Mouse (Mus musculus): Measurements from ENCODE around the gene Pgpep1l. TPM values are rescaled to one million over a fixed set of nuclear protein-coding genes. Genes with fewer than 3 reads are reported as not detected.
"Not testable (repeated sequence)": the region's sequence is repeated elsewhere in the genome, so short reads cannot be mapped to it uniquely, and the experiment has no call there.

Pgpep1l gene
- total RNA-seq, 4 experiments from 2014 or later = 2.7 to 5.4 (median 3.6) TPM

DNA sequence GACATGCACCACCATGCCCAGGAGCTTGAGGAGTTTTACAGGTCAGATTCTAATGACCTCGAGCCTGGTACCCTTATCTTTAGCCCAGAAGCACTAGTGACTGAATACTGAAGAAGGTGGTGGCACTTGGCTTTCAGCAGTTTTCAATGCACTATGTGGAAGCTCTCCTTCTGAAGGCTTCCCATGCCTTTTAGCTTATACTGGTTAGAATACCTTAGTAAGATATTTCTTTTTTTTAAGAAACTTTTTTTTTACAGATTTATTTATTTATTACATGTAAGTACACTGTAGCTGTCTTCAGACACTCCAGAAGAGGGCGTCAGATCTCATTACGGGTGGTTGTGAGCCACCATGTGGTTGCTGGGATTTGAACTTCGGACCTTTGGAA is 19.1 kb upstream of the Pgpep1l start:
- DNase-seq (ENCODE audit: low spot score in 2 of 2) = not testable (repeated sequence)

DNA sequence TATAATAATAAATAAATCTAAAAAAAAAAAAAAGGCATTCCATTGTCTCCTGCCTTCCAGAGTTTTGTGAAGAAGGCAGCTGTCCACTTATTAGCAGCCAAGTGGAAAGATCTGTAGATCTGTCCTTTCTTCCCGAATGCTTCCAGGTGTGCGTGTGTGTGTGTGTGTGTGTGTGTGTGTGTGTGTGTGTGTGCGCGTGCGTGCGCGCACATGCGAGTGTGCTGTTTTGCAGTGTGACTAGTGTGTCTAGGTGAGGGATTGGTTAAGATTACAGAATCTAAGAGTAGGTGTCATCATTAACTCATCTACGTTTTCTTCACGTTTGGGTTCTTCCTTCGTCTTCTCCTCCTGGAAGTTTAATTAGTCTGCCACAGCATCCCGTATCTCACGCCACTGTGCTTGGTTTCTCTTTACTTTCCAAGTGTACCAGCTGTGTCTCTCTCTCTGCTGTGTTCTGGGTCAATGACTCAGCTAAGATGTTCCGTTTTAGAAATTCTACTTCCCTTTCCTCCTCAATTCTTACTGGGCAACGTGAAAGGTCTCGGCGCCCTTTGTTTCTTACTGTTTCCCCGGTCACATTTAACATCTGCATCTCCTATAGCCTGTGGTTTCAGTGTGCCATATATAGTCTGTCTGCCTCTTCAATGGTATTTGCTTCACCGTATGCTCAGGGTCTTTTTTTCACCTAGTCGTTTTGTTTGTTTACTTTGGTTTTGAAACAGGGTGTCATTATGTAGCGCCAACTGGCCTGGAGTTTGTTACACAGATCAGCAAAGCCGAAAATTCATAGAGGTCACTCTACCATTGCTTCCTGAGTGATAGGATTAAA is 18.5 kb upstream of the Pgpep1l start:
- DNase-seq (ENCODE audit: low spot score in 2 of 2) = no peak

DNA sequence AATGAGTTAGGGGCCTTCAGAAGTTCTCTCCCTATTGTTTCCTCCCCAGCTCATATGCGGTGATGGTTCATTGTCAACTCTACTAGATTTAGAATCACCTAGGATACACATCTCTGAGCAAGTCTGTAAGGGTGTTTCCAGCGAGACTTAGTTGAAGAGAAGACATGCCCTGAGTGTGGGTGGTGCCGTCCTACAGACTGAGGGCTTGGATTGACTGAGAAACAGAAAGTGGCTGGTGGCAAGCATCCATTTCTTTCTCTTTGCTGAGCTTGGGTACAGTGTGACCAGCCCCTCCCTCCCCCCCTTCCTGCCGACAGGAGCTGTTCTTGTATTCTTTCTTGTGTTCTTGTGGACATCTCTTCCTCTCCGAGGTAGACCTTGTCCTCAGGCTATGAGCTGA is 17.3 kb upstream of the Pgpep1l start:
- no peak for DNase-seq (ENCODE audit: low spot score in 2 of 2)

DNA sequence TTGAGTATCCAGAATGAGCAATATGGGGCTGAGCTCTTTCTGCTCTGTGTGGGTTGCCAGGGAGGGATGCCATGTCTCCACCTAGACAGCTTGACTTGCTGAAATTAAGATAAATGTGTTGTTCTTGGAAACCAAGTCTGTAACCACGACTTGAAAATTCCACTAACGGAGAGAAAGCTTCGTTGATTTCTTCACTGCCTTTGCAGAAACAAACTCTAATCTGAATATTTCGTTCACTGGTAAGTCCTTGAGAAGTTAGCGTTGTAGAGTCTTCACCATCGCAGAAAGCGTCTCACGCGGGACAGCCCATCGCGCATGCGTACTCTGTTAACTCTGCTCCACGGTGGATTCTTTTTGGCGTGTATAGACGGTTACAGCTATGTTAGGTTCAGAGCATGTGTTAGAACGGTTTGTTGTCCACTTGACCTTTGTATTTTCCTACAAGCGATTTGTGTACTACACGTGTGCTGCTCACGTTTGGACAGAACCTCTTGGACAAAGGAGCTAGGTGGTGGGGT is 16.4 kb upstream of the Pgpep1l start:
- DNase-seq (ENCODE audit: low spot score in 2 of 2) = no peak

DNA sequence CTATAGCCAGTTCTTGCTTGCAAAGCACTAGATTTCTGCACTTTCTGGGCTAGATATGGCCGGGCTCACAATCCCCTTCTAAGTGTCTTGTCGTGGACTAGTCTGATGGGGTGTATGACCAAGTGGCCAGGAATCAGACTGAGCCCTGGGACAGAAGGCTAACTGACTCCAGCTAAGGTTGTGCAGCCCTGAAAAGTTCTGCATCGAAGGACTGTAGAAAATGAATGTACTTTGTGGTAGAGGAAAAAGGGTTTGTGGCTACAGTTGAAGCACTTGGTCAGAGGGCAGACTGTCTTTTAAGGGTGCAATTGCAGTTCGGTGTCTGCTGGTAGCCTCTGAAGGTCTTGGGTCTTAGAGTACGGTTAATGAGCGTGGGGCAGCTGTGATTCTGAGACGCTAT is 15.4 kb upstream of the Pgpep1l start:
- no peak for DNase-seq (ENCODE audit: low spot score in 2 of 2)

DNA sequence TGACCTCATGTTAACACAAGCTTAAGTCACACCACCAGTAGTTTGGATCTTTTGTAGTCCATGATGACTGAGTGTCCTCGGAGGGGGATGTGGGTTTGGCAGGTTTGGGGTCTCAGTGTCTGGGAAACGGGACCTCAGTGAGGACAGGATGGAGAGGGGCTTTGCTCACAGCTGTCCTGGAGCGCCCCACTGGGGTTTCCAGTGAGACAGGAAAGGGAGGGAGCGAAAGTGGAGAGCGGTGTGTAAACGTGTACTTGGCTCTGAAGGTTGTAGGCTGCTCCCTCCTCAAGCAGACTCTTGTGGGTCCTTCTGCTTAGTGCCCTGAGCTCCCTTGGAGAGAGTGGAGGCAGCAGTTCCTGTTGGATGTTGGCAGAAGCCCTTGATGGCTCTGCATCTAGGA is 14.9 kb upstream of the Pgpep1l start:
- no peak for DNase-seq (ENCODE audit: low spot score in 2 of 2)

DNA sequence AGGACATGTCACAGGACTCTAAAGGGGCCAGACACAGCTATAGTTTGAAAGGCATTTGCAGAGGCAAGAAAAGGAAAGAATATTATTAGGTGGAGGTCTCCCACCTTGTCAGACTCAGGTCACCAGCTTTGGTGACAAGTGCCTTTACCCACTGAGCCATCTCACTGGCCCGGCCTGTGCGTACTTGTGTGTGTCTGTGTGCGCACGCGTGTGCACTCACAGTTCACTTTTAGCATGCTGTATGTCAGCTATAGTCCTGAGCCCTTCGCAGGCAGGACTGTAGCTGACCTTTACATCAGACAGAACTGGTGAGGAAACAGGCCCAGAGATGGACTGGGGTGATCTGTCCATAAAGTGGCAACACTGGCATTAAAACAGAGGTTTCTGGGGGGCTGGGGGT is 14.4 kb upstream of the Pgpep1l start:
- DNase-seq (ENCODE audit: low spot score in 2 of 2) = no peak

DNA sequence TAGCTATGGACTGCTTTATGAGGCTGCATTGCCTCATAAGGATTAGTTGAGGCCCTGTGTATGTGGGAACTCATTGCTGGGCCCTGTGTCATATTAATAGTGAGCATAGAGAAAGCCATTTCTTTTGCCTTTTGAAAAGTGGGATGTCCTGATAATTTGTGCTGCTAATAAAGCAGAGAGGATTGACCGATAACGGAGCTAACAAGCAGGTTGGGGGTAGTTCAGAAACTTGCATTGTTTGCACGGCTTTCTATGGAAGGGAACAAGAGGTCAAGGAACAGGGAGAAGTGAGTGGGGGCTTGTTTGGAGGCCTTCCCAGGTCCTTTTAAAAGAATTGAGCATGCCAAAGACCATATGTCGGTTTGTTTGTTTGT is 13.9 kb upstream of the Pgpep1l start:
- no peak for DNase-seq (ENCODE audit: low spot score in 2 of 2)

DNA sequence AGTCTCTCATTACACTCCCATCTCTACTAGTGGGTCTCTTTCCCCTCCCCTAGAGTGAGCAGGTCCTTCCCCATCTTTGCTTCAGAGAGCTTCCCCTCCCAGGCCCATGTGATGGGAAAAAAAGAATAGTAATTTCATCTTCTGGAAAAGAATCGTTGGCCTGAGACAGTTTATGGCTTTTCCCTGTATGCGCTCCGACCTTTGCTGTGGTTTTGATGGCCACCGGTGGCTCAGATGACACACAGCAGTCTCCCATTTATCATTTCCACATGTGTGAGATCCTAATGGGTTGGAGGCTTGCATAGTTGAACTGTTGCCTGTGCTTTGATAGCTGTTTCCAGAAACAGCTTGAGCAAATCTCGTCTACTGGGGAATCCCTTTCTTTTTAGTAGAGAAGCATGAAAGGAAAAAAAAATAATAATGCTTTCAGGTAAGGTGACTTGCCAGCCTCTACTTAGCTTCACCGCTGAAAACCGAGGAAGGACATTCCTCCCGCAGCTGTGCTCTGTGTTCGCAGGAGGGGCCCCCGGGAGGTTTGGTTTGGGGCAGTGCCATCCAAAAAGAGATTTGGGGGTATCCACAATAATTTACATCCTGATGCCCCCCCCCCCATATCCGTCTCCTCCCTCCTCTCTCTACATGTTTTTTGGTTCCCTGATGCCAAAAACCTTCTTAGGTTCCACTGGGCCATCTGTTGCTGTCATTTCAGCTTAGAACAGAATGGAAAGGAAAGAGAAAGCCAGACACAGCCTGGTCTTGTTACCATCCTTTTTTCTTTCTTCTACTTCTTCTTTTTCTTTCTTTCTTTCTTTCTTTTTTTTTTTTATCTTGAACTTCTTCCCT is 13.2 kb upstream of the Pgpep1l start:
- DNase-seq (ENCODE audit: low spot score in 2 of 2) = no peak

DNA sequence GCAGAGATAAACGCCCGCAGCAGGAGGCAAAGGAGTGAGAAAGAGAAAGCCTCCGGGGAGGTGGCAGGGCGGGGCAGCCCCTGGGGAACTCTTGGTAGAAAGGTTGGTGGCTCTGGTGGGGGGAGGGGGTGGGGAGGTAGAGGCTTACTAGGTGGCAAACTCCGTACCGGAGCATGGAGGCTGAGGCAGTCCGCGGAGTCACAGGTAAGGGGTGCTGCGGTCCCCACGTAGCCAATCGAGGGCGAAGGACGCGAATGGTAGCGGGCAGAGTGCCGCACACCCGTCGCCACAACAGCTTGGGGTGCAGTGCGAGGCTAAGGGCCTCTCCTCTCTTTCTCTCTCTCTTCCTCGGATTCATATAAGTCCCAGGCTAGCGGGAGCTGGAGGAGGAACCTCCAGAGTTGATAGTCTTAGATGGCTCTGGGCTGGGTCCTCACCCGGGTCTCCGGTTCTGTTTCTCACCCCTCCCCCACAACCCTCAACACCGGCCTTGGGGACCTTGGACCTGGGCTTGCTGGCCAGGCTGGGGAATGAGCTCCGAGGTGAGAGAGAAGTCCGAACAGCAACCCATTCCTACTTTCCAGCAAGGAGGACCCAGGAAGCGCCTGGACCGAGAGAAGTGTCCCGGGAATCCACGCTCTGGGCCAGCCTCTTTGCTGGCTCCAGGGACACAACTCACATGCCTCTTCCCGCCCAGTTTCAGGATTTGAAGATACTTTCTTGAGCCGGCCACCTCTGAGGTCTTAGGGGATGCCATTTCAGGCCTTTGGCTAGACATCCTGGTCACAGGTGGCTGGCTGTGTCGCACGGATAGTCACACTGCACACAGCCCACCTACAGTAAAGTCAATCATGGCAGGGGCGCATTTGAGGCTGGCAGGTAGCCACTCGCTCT is 12.1 kb upstream of the Pgpep1l start:
- DNase-seq (ENCODE audit: low spot score in 2 of 2) = no peak

DNA sequence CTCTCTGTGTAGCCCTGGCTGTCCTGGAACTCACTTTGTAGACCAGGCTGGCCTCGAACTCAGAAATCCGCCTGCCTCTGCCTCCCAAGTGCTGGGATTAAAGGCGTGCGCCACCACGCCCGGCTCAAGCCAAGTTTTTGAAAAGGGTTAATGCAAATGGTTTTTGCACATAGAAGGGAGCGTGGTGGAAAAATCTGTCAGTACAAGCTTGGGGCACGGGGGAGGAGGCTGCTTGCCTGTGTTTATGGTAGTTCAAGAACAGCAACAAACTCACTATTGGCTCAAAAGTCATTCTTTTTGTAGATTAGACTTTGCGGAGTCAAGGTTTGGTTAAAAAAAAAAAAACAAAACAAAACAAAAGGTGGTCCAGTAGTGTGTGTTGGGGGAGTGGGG is 11.4 kb upstream of the Pgpep1l start:
- DNase-seq (ENCODE audit: low spot score in 2 of 2) = not testable (repeated sequence)

DNA sequence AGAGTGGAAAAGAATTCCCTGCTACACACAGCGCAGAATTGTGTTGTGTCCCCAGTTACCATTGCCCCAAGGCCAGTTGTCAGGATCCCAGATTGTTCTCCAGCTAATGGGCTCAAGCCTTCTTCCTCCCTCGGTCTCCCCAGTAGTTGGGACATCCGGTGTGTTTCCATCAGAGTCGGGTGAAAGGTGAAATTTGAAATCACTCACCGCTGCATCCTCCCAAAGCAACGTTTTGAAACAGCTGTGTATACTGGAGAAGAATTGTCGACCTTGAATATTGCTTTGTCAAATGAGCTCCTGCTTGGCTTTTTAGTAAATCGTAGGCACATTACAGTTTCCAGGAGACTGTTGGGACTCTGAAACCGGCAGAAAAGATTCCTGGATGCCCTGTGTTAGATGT is 10.9 kb upstream of the Pgpep1l start:
- no peak for DNase-seq (ENCODE audit: low spot score in 2 of 2)

DNA sequence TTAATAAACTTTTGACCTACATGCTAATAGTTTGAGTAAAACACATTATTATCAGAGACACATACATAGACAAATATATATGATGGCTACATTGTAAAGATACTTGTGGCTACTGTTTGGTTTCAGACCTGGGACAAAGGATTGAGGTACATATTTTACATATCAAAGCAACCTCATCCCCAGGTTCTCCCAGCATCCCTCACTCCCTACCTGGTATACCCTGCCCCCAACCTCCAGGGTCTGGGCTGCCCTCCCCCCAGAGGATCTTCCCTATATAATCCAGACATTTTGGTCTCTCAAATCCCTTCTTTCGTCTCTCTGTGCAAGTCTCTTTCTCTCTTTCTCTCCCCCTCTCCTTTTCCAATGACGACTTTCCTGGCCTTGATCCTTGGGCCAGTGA is 10.2 kb upstream of the Pgpep1l start:
- DNase-seq (ENCODE audit: low spot score in 2 of 2) = no peak

DNA sequence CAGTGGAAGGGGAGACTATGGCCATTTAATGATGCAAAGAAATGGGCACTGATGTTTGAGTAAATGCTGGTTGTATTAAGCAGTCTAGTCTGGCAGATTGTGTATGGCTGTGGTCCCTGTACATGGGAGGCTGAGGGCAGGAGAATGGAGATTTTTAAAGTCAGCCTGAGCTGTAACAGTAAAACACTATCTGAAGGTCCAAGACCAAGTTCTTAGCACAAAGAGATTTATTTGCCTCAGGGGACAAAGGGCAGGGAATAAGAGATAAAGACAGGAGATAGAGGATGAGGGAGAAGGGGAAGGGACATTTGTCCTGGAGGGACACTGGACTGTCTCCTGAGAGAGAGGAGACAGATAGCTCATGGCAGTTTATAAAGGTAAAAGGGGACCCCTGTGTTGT is 9.5 kb upstream of the Pgpep1l start, which contains the start of gene Fam169b:
Gene Fam169b, plus strand, starts transcription at position 325 of the 400 bp plus-strand sequence.
- DNase-seq (ENCODE audit: low spot score in 2 of 2) = no peak

DNA sequence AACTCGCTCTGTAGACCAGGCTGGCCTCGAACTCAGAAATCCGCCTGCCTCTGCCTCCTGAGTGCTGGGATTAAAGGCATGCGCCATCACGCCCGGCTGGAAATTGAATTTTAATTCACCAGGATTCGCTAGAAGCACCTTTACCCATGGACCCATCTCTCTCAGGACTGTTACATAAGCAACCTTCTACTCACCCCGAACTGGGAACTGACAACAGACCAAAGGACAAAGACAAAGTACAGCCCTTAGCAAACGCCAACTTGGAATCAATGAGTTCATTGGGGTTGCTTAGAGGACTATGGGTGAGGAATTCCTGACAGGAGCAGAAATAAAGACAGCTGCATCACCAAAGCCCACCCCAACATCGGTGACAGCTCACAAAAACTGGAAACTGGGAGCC is 8.6 kb upstream of the Pgpep1l start:
- DNase-seq (ENCODE audit: low spot score in 2 of 2) = no peak

DNA sequence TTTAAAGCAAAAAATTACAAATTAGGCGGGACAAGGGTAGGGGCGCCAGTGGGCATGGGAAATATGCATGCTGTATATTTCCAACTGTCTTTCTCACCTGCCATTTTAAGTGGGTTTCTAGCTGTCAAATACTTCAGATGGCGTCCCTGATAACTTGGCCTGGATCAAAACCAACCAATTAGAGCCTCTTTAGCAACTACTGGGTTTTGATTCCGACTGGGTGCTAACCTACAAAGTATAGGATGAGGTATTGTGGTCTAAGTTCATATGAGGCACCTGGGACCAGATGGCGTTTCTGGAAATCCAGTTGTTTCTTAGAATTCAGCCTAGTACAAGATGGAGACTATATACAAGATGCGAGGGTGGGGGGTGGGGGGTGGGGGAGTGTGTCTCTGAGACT is 7.8 kb upstream of the Pgpep1l start:
- no peak for DNase-seq (ENCODE audit: low spot score in 2 of 2)

DNA sequence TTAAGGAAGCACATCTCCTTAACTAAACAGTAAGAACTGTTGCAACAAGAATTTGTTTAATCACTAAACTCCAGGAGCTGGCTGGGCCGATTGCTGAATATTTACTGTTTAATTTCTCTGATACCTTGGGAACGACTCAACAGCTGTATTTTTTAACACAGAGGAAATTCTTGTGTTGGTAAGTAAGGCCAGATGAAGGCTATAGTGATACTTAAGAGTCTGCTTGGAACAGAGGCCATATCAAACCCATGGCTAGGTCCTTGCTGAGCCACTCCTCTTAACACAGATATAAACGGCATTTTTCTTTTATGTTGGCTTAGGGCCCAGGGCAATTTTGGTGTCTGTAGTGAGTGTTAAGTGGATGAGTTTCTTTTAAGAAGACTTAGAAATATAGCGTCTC is 6.5 kb upstream of the Pgpep1l start:
- no peak for DNase-seq (ENCODE audit: low spot score in 2 of 2)

DNA sequence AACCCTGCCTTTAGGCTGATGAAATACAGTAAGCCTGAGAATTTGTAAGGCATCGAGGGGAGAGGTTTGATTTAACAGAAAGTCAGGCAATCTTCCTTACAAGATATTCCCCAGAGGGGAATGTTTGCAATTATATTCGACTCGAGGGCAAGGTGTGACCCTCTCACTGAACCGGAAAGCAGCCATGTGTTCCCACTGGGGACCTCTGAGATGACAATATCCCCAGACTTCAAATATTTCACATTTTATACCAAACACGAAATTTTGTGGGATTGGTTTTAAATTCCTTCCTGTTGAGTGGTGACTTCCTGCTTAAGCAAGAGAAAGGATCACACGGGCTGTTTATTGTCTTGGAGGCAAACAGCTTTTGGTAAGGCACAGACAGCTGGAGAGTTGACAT is 2.7 kb upstream of the Pgpep1l start:
- DNase-seq (ENCODE audit: low spot score in 2 of 2) = no peak

DNA sequence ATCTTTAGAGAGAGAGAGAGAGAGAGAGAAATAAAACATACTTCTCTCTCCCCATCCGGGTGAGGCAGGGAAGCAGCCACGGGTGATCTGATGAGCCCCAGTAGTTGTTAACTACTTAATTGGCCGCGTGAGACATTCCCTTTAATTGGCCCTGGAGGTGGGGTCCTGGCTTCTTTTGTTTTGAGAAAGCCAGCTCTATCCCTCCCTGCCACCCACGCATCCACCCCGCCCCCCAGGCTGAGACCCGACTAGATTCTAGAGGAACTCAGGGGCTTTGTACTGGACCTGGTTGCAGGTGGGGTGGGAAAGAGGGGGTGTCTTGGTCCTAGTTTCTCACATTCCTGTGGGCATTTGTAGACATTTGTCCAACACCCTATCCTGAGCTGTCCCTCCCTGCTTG is 1.4 kb upstream of the Pgpep1l start:
- DNase-seq (ENCODE audit: low spot score in 2 of 2) = no peak

DNA sequence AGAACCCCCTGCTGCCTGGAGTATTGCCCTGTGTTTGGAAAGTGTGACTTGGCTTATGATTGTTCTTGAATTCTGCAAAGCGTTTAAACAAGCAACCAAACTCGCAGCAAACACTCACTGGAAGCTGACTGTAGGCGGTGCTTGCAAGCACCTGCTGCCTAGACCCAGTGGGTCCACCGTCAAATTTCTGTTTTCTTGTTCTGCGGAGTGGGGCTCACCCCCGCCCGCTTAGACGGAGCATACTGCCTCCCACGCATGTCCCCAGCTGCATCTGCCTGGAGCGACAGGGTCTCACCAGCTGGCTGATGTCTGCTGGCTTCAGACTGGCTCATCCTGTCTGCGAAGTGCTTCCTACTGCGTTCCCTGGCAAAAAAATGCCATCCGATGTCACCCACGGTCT is 498 bp upstream of the Pgpep1l start:
- peak; percentile 81 to 82 for DNase-seq (ENCODE audit: low spot score in 2 of 2)

DNA sequence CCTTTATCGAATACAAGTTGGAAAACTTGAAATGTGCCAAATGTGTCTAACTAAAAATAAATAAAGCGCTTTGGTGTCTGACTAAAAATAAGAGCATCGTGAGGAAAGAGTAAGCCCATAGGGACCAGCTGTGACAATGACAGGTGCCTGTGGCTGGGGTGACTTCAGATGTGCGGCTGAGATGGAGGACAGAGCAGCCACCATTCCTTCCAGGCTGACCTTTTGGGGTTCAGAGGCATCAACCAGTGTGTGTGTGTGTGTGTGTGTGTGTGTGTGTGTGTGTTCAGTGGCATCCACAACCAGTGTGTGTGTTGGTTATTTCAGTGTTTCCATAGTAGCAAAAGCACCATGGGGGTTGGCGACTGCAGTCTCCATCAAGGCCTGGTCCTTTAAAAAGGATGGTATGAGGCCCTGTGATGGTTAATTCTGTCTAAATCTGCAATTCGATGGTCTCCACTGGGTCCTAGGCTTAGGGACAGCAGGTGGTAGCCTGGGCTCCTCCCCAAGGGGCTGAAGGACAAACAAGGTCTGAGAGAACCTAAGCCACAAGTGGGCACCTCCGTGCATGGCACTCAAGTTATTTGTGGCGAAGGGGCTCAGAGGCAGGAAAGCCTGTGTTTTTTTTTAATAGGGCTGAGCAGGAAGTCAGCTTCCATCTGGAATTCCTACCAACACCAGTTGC is 546 bp downstream of the Pgpep1l start:
- no peak for DNase-seq (ENCODE audit: low spot score in 2 of 2)
